Mouse (Mus musculus): ENCODE data around the gene B4galt2. TPM values are rescaled to one million over a fixed set of nuclear protein-coding genes. Genes with fewer than 3 reads are reported as not detected.

The B4galt2 gene
- total and polyA plus RNA-seq, 3 experiments, result 0.08 to 0.19 TPM; not detected in 1

DNA sequence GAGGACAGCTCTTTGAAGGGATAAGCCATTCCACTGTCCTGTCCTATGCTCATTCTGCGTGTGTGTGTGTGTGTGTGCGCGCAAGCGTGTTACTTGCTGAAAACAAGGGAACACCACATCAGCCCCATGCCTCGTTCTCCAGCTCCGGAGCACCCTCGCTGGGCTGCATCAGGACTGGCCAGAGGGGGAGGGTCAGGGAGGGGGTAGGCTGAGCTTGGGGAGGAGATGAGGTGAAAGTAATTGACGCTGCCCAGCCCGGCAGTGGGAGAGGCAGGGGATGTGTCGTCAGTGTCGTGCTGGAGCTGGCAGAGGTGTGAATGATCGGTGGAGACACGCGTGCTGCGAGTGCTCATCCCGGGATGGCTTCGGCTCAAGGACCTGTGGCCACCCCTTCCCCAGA is 34.2 kb downstream of the B4galt2 start:
- Histone ChIP-seq H3K9me3 (replicated peaks; ENCODE audit: insufficient read depth, low read length) (no peaks in the 10 kb centered on the region), H3K27me3 (ENCODE audit: control insufficient read depth in 1 of 2, insufficient read depth in 2 of 2, low read length in 2 of 2) (no peaks in the 10 kb centered on the region), H3K4me3 (ENCODE audit: control insufficient read depth in 1 of 2, insufficient read depth in 1 of 2, low read depth in 2 of 2, low read length in 2 of 2) (no peak overlapping the region), H3K9ac (ENCODE audit: control insufficient read depth, low read depth, low read length, poor library complexity, severe bottlenecking) (no peak overlapping the region), H3K79me2 (ENCODE audit: control insufficient read depth, insufficient read depth, low read length, poor library complexity) (no peaks in the 10 kb centered on the region), H3K4me1 (ENCODE audit: control insufficient read depth in 1 of 2, insufficient read depth in 2 of 2, low read length in 2 of 2) (no peaks in the 10 kb centered on the region), H3K27ac (ENCODE audit: control insufficient read depth, low read depth, low read length) (no peak overlapping the region), H3K36me3 (ENCODE audit: control insufficient read depth in 1 of 2, insufficient read depth in 2 of 2, low read length in 2 of 2) (no peaks in the 10 kb centered on the region; a peak in 1 of 4 replicates)
- TF ChIP-seq MAX (IDR thresholded peaks at IDR 0.05; ENCODE audit: low read length), result no peak
- TF ChIP-seq MAZ (IDR thresholded peaks at IDR 0.05; ENCODE audit: low read depth, low read length), result no peak
- TF ChIP-seq HCFC1 (IDR thresholded peaks at IDR 0.05; ENCODE audit: low read depth, low read length), result no peak
- TF ChIP-seq ELF1 (IDR thresholded peaks at IDR 0.05; ENCODE audit: low read depth, low read length), result no peak
- no peak for TF ChIP-seq CHD1 (IDR thresholded peaks at IDR 0.05; ENCODE audit: low read depth, low read length)
- TF ChIP-seq TAL1 (IDR thresholded peaks at IDR 0.05; ENCODE audit: low read length), result no peak
- no peak for TF ChIP-seq SIN3A (IDR thresholded peaks at IDR 0.05; ENCODE audit: low read length)
- TF ChIP-seq GABPA (IDR thresholded peaks at IDR 0.05; ENCODE audit: low read depth, low read length), result no peak
- TF ChIP-seq USF1 (IDR thresholded peaks at IDR 0.05; ENCODE audit: low read depth, low read length), result no peak
- TF ChIP-seq KAT2A (conservative IDR thresholded peaks at IDR 0.05; ENCODE audit: low read depth, low read length), result no peak
- no peak for TF ChIP-seq GATA1 (IDR thresholded peaks at IDR 0.05; ENCODE audit: low read depth, low read length)
- TF ChIP-seq MYB (IDR thresholded peaks at IDR 0.05; ENCODE audit: low read depth, low read length), result no peak
- DNase-seq (ENCODE audit: low read depth, low spot score), result no peak

DNA sequence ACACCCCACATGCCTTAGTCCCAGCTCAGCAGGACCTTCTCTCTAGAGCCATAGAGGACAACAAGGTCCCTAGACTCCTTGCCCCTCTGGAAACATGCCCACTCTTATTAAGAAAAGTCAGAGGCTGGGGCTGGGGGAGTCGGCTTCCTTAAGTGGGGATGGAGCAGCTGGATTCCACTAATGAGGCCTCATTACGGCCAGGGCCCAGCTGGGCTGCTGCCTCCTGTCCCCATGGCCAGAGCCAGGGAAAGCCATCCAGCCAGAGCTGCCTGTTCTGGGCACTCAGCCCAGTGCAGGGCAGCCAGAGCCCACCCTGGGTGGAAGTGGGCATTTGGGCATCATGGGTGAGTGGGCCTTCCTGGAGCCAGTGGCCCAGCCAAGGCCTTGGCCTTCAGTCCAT is 36.3 kb downstream of the B4galt2 start:
- Histone ChIP-seq H3K27ac (ENCODE audit: control insufficient read depth, low read depth, low read length) (no peak overlapping the region), H3K9me3 (replicated peaks; ENCODE audit: insufficient read depth, low read length) (no peaks in the 10 kb centered on the region), H3K79me2 (ENCODE audit: control insufficient read depth, insufficient read depth, low read length, poor library complexity) (no peaks in the 10 kb centered on the region), H3K4me3 (ENCODE audit: control insufficient read depth in 1 of 2, insufficient read depth in 1 of 2, low read depth in 2 of 2, low read length in 2 of 2) (no peak overlapping the region), H3K4me1 (ENCODE audit: control insufficient read depth in 1 of 2, insufficient read depth in 2 of 2, low read length in 2 of 2) (no peaks in the 10 kb centered on the region), H3K27me3 (ENCODE audit: control insufficient read depth in 1 of 2, insufficient read depth in 2 of 2, low read length in 2 of 2) (no peaks in the 10 kb centered on the region), H3K9ac (ENCODE audit: control insufficient read depth, low read depth, low read length, poor library complexity, severe bottlenecking) (no peak overlapping the region), H3K36me3 (ENCODE audit: control insufficient read depth in 1 of 2, insufficient read depth in 2 of 2, low read length in 2 of 2) (no peaks in the 10 kb centered on the region; a peak in 1 of 4 replicates)
- TF ChIP-seq GABPA (IDR thresholded peaks at IDR 0.05; ENCODE audit: low read depth, low read length), result no peak
- no peak for TF ChIP-seq POLR2A (IDR thresholded peaks at IDR 0.05; ENCODE audit: control insufficient read depth in 1 of 2, insufficient read depth in 1 of 2, low read depth in 1 of 2, low read length in 2 of 2, poor library complexity in 1 of 2)
- no peak for TF ChIP-seq ELF1 (IDR thresholded peaks at IDR 0.05; ENCODE audit: low read depth, low read length)
- TF ChIP-seq SMC3 (IDR thresholded peaks at IDR 0.05; ENCODE audit: low read depth, low read length), result no peak
- no peak for TF ChIP-seq JUND (IDR thresholded peaks at IDR 0.05; ENCODE audit: low read depth, low read length)
- TF ChIP-seq RCOR1 (IDR thresholded peaks at IDR 0.05; ENCODE audit: low read depth, low read length), result no peak
- no peak for TF ChIP-seq MYB (IDR thresholded peaks at IDR 0.05; ENCODE audit: low read depth, low read length)
- no peak for TF ChIP-seq ZNF384 (IDR thresholded peaks at IDR 0.05; ENCODE audit: low read depth, low read length)
- TF ChIP-seq MEF2A (IDR thresholded peaks at IDR 0.05; ENCODE audit: extremely low read depth, insufficient replicate concordance, low read depth, low read length, poor library complexity, severe bottlenecking), result no peak
- no peak for TF ChIP-seq CTCF (IDR thresholded peaks at IDR 0.05 in 2 of 3, conservative IDR thresholded peaks at IDR 0.05 in 1 of 3; ENCODE audit: control insufficient read depth in 1 of 3, insufficient read depth in 1 of 3, low read depth in 2 of 3, low read length in 3 of 3, poor library complexity in 1 of 3, severe bottlenecking in 1 of 3)
- no peak for TF ChIP-seq SIN3A (IDR thresholded peaks at IDR 0.05; ENCODE audit: low read length)
- TF ChIP-seq MAFK (IDR thresholded peaks at IDR 0.05; ENCODE audit: borderline replicate concordance, low read depth, low read length), result no peak
- TF ChIP-seq HCFC1 (IDR thresholded peaks at IDR 0.05; ENCODE audit: low read depth, low read length), result no peak
- TF ChIP-seq ZC3H11A (IDR thresholded peaks at IDR 0.05; ENCODE audit: low read depth, low read length), result no peak
- no peak for TF ChIP-seq MXI1 (IDR thresholded peaks at IDR 0.05; ENCODE audit: low read depth, low read length)
- no peak for TF ChIP-seq ETS1 (IDR thresholded peaks at IDR 0.05; ENCODE audit: low read depth, low read length)
- no peak for TF ChIP-seq POLR2AphosphoS5 (IDR thresholded peaks at IDR 0.05; ENCODE audit: borderline replicate concordance, low read depth, low read length)
- no peak for TF ChIP-seq NELFE (IDR thresholded peaks at IDR 0.05; ENCODE audit: low read depth, low read length)
- no peak for TF ChIP-seq TAL1 (IDR thresholded peaks at IDR 0.05; ENCODE audit: low read length)
- no peak for DNase-seq (ENCODE audit: low read depth, low spot score)
